Mouse (Mus musculus): ENCODE measurements around the gene Tbc1d14. TPM values are rescaled to one million over a fixed set of nuclear protein-coding genes. Genes with fewer than 3 reads are reported as not detected.

Tbc1d14 gene
- polyA plus RNA-seq, 1 experiment, result not detected

GRCm38 (mm10) chr5:36458926-36459325 is 134.2 kb downstream of the Tbc1d14 start:
- Histone ChIP-seq H3K4me3 (ENCODE audit: insufficient read depth, low read depth, low read length) (no peak overlapping the region), H3K27ac (ENCODE audit: insufficient read depth, low read depth, low read length) (no peak overlapping the region), H3K4me1 (ENCODE audit: control insufficient read depth, insufficient read depth, low read length) (peaks cover 2% of the 10 kb centered on the region; the same call in 1 of the 2 replicates)
- 15% methylated on average over 4 of the region's 4 CpGs for WGBS
- TF ChIP-seq POLR2A (IDR thresholded peaks at IDR 0.05; ENCODE audit: insufficient read depth, low read depth, low read length), result no peak
- no peak for TF ChIP-seq CTCF (IDR thresholded peaks at IDR 0.05; ENCODE audit: insufficient read depth, low read depth, low read length)

GRCm38 (mm10) chr5:36457706-36458105 is 135.4 kb downstream of the Tbc1d14 start:
- no peak overlapping the region for H3K4me3 ChIP-seq (ENCODE audit: insufficient read depth, low read depth, low read length)
- TF ChIP-seq POLR2A (IDR thresholded peaks at IDR 0.05; ENCODE audit: insufficient read depth, low read depth, low read length), result no peak
- no peak for TF ChIP-seq CTCF (IDR thresholded peaks at IDR 0.05; ENCODE audit: insufficient read depth, low read depth, low read length)
- H3K27ac ChIP-seq (ENCODE audit: insufficient read depth, low read depth, low read length), result no peak overlapping the region
- WGBS, result 83% methylated on average over 4 of the region's 4 CpGs
- peaks cover 1% of the 10 kb centered on the region; the same call in 1 of the 2 replicates for H3K4me1 ChIP-seq (ENCODE audit: control insufficient read depth, insufficient read depth, low read length)

DNA sequence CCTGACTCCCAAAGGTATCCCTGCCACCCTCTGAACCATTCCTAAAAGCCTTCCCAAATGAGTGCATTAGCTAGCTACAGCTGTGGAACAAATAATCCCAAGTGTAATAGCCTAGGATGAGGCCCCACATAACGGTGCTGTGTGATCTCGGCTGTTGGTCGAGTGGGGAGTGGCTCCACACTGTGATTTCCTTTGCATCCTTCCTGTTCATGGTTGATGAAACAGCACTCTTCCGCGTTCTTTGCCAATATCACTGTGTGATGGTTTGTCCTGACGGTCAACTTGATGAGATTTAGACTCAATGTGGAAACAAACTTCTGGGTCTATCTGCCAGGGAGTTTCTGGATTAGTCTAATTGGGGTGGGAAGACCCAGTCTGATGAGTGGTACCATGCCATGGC is 140.3 kb downstream of the Tbc1d14 start:
- TF ChIP-seq CTCF (IDR thresholded peaks at IDR 0.05; ENCODE audit: insufficient read depth, low read depth, low read length) (no peak), POLR2A (IDR thresholded peaks at IDR 0.05; ENCODE audit: insufficient read depth, low read depth, low read length) (no peak)
- Histone ChIP-seq H3K4me1 (ENCODE audit: control insufficient read depth, insufficient read depth, low read length) (no peaks in the 10 kb centered on the region), H3K4me3 (ENCODE audit: insufficient read depth, low read depth, low read length) (no peak overlapping the region), H3K27ac (ENCODE audit: insufficient read depth, low read depth, low read length) (no peak overlapping the region)
- WGBS, result 74% methylated on average over 6 of the region's 6 CpGs

- Histone ChIP-seq H3K4me3 (ENCODE audit: insufficient read depth, low read depth, low read length) (no peak overlapping the region), H3K27ac (ENCODE audit: insufficient read depth, low read depth, low read length) (no peak overlapping the region), H3K4me1 (ENCODE audit: control insufficient read depth, insufficient read depth, low read length) (no peaks in the 10 kb centered on the region)
- no peak for TF ChIP-seq CTCF (IDR thresholded peaks at IDR 0.05; ENCODE audit: insufficient read depth, low read depth, low read length)
- TF ChIP-seq POLR2A (IDR thresholded peaks at IDR 0.05; ENCODE audit: insufficient read depth, low read depth, low read length), result no peak
- WGBS, result 60% methylated on average over 10 of the region's 10 CpGs
Observed at GRCm38 (mm10) chr5:36451872-36452389, 141.1 kb downstream of the Tbc1d14 start.

GRCm38 (mm10) chr5:36451119-36451518 is 142.0 kb downstream of the Tbc1d14 start:
- Histone ChIP-seq H3K4me1 (ENCODE audit: control insufficient read depth, insufficient read depth, low read length) (no peaks in the 10 kb centered on the region), H3K27ac (ENCODE audit: insufficient read depth, low read depth, low read length) (no peak overlapping the region), H3K4me3 (ENCODE audit: insufficient read depth, low read depth, low read length) (no peak overlapping the region)
- TF ChIP-seq CTCF (IDR thresholded peaks at IDR 0.05; ENCODE audit: insufficient read depth, low read depth, low read length) (no peak), POLR2A (IDR thresholded peaks at IDR 0.05; ENCODE audit: insufficient read depth, low read depth, low read length) (no peak)
- WGBS, result 29% methylated on average over 9 of the region's 10 CpGs

- Histone ChIP-seq H3K4me3 (ENCODE audit: insufficient read depth, low read depth, low read length) (no peak overlapping the region), H3K27ac (ENCODE audit: insufficient read depth, low read depth, low read length) (no peak overlapping the region), H3K4me1 (ENCODE audit: control insufficient read depth, insufficient read depth, low read length) (peaks cover 9% of the 10 kb centered on the region)
- TF ChIP-seq CTCF (IDR thresholded peaks at IDR 0.05; ENCODE audit: insufficient read depth, low read depth, low read length) (no peak), POLR2A (IDR thresholded peaks at IDR 0.05; ENCODE audit: insufficient read depth, low read depth, low read length) (no peak)
- 88% methylated on average over 6 of the region's 6 CpGs for WGBS
Observed at GRCm38 (mm10) chr5:36449710-36450358, 143.2 kb downstream of the Tbc1d14 start.

DNA sequence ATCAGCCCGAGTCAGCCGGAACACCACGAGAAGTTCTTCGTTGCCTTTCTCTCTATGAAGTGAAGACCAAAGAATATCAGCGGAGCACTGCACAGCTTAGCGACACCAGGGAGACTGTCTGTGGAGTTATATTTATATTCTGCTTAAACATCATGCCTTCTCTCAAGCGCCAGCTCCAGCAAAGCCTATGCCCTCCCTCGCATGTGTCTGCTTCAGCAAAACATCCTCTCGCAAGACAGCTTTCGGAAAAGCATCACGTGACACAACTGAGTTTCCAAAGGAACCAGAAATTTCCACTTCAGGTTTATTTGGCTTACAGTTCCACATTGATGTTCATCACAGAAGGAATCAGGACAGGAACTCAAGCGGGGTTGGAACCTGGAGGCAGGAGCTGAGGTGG is 145.2 kb downstream of the Tbc1d14 start:
- H3K4me1 ChIP-seq (ENCODE audit: control insufficient read depth, insufficient read depth, low read length), result peaks cover 9% of the 10 kb centered on the region
- TF ChIP-seq CTCF (IDR thresholded peaks at IDR 0.05; ENCODE audit: insufficient read depth, low read depth, low read length), result no peak
- no peak for TF ChIP-seq POLR2A (IDR thresholded peaks at IDR 0.05; ENCODE audit: insufficient read depth, low read depth, low read length)
- H3K27ac ChIP-seq (ENCODE audit: insufficient read depth, low read depth, low read length), result no peak overlapping the region
- no peak overlapping the region for H3K4me3 ChIP-seq (ENCODE audit: insufficient read depth, low read depth, low read length)
- 93% methylated on average over 12 of the region's 12 CpGs for WGBS

GRCm38 (mm10) chr5:36446166-36446890 is 146.7 kb downstream of the Tbc1d14 start:
- Histone ChIP-seq H3K27ac (ENCODE audit: insufficient read depth, low read depth, low read length) (no peak overlapping the region), H3K4me1 (ENCODE audit: control insufficient read depth, insufficient read depth, low read length) (peaks cover 9% of the 10 kb centered on the region), H3K4me3 (ENCODE audit: insufficient read depth, low read depth, low read length) (no peak overlapping the region)
- 77% methylated on average over 9 of the region's 9 CpGs for WGBS
- TF ChIP-seq CTCF (IDR thresholded peaks at IDR 0.05; ENCODE audit: insufficient read depth, low read depth, low read length) (no peak), POLR2A (IDR thresholded peaks at IDR 0.05; ENCODE audit: insufficient read depth, low read depth, low read length) (no peak)

DNA sequence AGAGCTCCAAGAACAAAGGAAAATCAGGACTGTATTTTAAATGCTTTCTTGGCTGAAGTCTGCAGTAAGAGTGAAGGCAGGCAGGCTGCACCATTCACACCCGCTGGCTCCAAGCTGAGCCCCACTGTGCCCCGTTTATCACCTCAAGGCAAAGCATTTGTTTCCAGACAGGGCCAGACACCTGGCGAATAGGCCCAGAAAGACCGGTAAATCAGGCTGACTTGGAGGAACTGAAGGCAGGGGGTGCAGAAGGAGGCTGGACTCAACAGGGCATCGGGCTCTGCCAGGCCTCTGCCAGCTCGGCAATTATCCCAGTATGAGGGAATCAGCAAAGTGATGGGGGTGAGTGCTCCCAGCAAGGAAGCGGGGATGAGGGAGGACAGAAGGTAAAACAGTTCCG is 148.0 kb downstream of the Tbc1d14 start:
- Histone ChIP-seq H3K4me3 (ENCODE audit: insufficient read depth, low read depth, low read length) (no peak overlapping the region), H3K4me1 (ENCODE audit: control insufficient read depth, insufficient read depth, low read length) (peaks cover 9% of the 10 kb centered on the region), H3K27ac (ENCODE audit: insufficient read depth, low read depth, low read length) (no peak overlapping the region)
- no peak for TF ChIP-seq POLR2A (IDR thresholded peaks at IDR 0.05; ENCODE audit: insufficient read depth, low read depth, low read length)
- no peak for TF ChIP-seq CTCF (IDR thresholded peaks at IDR 0.05; ENCODE audit: insufficient read depth, low read depth, low read length)
- 36% methylated on average over 8 of the region's 8 CpGs for WGBS

Measured in olfactory bulb, adult 2 months (tissue).